Mouse (Mus musculus) embryonic fibroblast, embryonic 13.5 days (primary cell): ENCODE data around the gene Ubn1. TPM values are rescaled to one million over a fixed set of nuclear protein-coding genes. Genes with fewer than 3 reads are reported as not detected.

Experiments
- H3K27ac ChIP-seq: 2 replicates; pipeline ENCODE4 v1.5.1; 2012; ENCODE audit warnings: low read length, control low read depth, inconsistent platforms; ENCODE audit not compliant: insufficient read depth
- H3K4me1 ChIP-seq: 2 replicates; pipeline ENCODE4 v1.6.1; 2011; ENCODE audit warnings: low read length; ENCODE audit not compliant: control insufficient read depth, insufficient read depth
- H3K4me3 ChIP-seq: 2 replicates; pipeline ENCODE4 v1.5.1; 2011; ENCODE audit warnings: mild to moderate bottlenecking, control low read depth, low read length; ENCODE audit not compliant: insufficient read depth
- CTCF ChIP-seq: IDR thresholded peaks from 2 replicates; pipeline ENCODE4 v1.5.1; 2011; ENCODE audit warnings: mild to moderate bottlenecking, control low read depth, low read length, moderate library complexity, borderline replicate concordance; ENCODE audit not compliant: insufficient read depth
- POLR2A ChIP-seq: IDR thresholded peaks from 2 replicates; pipeline ENCODE4 v1.6.1; 2011; ENCODE audit warnings: low read depth, mild to moderate bottlenecking, control low read depth, low read length, moderate library complexity
- polyA plus RNA-seq: library from polyadenylated mRNA; stranded (reverse); fragments of >200 nt; gene quantifications from 2 replicates; pipeline ENCODE4 v1.2.4, GENCODE M21; 2011; ENCODE audit warnings: low read depth; ENCODE audit not compliant: missing spikeins, insufficient read length

Ubn1 gene
- 23.8 and 30.7 TPM in 2 replicates for polyA plus RNA-seq

GRCm38 (mm10) chr16:5049774-5050234 is at the start of gene Ubn1, which contains the start of gene Glyr1:
Gene Ubn1 (plus strand): TSS chr16:5050057.
Gene Glyr1 (minus strand): TSS chr16:5049863.
- Histone ChIP-seq H3K27ac (peak within 1 kb of the TSS; percentile 83), H3K4me3 (peak within 1 kb of the TSS; percentile 100), H3K4me1 (no peaks in the 10 kb centered on the region)
- TF ChIP-seq POLR2A (peak; percentile 94), CTCF (no peak)

DNA sequence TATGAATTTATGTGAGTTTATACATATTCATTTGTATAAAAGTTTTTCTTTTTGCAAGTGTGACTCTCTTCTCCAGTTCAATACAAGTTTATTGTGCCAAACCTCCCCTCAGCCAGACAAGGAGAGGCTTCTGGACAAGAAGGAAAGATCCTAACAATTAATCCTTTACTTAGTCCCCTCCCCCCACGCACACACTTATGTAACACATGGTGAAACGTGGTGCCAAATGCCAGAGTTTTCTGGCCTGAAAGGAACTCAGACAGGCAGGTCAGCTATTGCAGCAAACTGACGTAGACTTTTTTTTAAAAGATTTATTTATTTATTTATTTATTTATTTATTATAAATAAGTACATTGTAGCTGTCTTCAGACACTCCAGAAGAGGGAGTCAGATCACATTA is 49.2 kb upstream of the Ubn1 start:
- TF ChIP-seq POLR2A (no peak), CTCF (no peak)
- no peak overlapping the region for H3K4me3 ChIP-seq
- no peak overlapping the region for H3K27ac ChIP-seq
- H3K4me1 ChIP-seq: no peaks in the 10 kb centered on the region

DNA sequence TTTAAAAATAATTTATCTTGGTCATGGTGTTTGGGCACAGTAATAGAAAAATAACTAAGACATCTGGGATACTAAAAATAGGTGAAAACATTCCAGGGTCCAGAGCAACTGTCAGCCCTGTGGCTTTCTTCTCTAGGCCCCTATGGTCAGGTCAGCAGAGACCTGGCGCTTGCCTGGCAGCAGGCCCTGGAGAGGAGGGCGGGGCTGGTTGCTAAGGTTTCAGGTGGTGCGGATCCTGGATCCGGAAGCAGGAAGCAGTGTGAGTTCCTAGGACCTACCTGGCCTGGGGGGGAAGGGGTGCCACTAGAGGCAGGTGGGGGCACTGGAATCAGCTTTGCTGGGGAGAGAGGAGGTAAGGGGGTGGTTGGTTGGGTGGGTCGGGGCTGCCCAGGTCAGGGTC is 42.8 kb upstream of the Ubn1 start, which contains the start of gene Smim22:
TSS of gene Smim22 (plus strand) at position 222 of the 400 bp plus-strand sequence.
- Histone ChIP-seq H3K4me3 (no peak within 1 kb of the TSS), H3K27ac (no peak within 1 kb of the TSS), H3K4me1 (no peaks in the 10 kb centered on the region)
- TF ChIP-seq CTCF: no peak
- no peak for TF ChIP-seq POLR2A

DNA sequence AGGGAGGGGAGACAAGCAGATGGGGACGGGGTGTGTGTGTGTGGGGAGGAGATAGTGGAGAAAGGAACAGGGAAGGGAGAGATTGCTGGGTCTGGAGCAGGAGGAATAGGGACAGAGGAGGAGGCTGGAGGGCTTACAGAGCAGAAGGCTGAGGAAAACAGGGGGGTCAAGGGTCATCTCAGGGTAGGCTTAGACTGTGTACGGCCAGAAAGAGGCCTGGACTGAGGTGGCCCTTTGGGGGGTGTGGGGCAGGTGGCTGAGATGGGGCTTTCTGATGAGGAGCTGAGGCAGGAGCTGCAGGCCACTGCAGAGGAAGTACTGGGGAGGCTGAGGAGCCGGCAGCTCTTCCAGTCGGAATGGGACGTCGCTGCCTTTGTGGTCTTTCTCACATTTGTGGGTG is 42.4 kb upstream of the Ubn1 start:
- Histone ChIP-seq H3K4me3 (no peak overlapping the region), H3K27ac (no peak overlapping the region), H3K4me1 (no peaks in the 10 kb centered on the region)
- TF ChIP-seq CTCF: no peak
- no peak for TF ChIP-seq POLR2A

GRCm38 (mm10) chr16:5008076-5008475 is 41.8 kb upstream of the Ubn1 start:
- no peak overlapping the region for H3K27ac ChIP-seq
- no peak overlapping the region for H3K4me3 ChIP-seq
- TF ChIP-seq CTCF: no peak
- TF ChIP-seq POLR2A: no peak
- no peaks in the 10 kb centered on the region for H3K4me1 ChIP-seq

DNA sequence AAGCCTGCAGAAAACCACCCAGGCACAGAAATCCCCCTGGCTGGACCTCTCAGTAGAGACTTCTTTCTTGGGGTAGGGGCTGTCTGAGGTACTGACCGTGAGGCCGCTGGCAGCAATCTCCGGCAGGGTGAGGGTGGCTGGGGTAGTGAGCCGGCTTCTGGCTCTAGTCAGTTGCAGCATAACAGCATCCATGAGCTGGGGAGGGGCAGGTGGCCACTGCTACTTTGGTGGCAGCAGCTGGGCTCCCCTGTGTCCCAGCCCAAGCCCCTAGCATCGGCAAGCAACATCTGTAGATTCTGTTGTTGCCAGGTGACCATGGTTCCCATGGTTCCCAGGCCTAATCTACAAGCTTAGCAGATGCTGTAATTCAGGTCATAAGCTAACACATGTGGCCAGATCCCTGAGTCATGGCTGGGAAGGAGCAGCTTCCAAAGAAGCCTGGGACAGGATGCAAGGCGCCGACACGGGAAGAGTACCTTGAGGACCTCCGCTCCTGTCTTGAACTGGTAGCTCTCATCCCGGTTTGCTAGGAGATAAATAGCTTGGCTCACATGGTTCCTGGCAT is 39.4 kb upstream of the Ubn1 start:
- no peak overlapping the region for H3K4me3 ChIP-seq
- no peak for TF ChIP-seq CTCF
- no peak for TF ChIP-seq POLR2A
- no peaks in the 10 kb centered on the region for H3K4me1 ChIP-seq
- no peak overlapping the region for H3K27ac ChIP-seq

GRCm38 (mm10) chr16:5011285-5011684 is 38.6 kb upstream of the Ubn1 start:
- no peak for TF ChIP-seq CTCF
- no peak for TF ChIP-seq POLR2A
- no peaks in the 10 kb centered on the region for H3K4me1 ChIP-seq
- no peak overlapping the region for H3K27ac ChIP-seq
- no peak overlapping the region for H3K4me3 ChIP-seq

DNA sequence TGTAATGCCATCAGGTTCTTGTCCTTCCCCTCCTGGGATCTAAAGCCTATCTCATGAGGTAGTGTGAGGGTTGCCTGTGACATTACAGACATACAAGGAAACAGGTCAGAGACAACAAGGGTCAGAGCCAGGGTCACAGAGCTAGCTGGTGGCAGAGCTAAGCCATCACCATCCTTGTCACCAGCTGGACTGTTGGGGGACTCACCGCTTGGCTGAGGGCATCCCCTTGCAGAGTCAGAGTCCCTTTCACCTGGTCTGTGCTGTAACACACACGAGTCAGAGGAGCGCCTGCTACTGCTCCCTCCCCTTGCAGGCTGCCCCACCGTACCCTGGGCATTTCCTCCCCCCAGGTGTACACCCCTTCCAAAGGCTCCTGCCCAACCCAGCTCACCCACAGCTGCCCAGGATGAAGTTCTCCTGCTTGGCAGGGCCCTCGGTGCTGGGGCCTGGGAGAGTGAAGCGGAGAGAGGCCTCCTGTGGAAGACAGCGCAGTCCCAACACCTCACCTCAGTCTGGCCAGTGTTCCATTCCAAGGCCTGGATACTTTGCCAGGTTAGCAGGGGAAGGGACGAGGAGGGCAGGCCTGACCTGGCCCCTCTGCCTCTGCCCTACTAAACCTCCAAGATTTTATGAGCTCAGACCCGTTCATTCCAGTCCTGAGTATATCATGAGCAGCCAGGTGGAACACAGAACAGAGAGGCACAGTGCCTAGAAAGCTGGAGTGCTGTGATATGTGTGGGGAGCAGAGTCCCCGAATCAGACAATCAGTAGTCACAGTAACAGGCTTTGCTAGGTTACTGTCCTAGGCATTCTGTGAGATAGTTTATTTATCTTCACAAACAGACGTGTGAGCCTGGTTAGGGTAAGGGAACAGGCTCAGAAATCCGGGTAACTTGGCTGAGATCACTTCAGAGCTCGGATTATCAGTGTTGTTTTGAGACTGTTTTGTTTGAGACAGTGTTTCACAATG is 37.5 kb upstream of the Ubn1 start:
- Histone ChIP-seq H3K4me1 (no peaks in the 10 kb centered on the region), H3K4me3 (peak overlapping the region; percentile 75), H3K27ac (no peak overlapping the region)
- TF ChIP-seq CTCF (no peak), POLR2A (no peak)

DNA sequence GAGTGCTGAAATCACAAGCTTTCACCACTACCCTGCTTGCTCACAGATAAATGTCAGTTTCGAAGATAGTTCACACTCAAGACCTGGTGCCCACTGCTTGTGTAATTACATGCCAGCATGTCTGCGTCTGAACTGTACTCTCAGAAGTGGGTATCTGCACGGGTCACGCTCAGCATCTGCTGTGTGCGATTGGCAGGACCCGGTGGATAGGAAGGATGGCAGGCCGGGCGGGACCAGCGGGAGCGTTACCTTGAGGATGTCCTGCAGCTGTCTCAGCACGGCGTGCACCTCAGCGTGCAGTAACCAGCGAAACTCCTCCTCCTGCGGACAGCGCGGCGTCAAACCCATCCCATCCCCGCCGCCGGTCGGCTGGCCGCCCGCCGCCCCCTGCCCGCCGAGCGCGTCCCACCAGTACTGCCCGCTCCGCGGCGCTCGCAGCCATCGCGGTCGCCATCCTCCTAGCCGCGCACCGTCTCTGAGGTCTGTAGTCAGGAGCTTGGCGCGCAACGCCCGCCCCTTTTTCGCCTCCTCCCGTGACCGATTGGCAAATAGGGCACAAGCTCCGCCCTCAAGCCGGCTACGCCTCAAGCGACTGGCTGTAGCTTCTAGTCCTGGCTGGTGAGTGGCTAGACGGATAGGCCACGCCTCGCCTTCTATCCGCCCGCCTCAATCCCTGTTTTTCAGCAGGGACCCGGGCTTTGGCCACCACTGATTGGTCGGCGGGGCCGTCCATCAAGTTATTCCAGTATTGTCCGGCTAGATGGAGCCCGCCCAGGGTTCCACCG is 36.6 kb upstream of the Ubn1 start, which contains the start of gene Rogdi:
TSS of gene Rogdi (minus strand) at position 500 of the 785 bp plus-strand sequence.
- no peaks in the 10 kb centered on the region for H3K4me1 ChIP-seq
- no peak within 1 kb of the TSS for H3K27ac ChIP-seq
- H3K4me3 ChIP-seq: peak within 1 kb of the TSS; percentile 75
- TF ChIP-seq POLR2A: peak; percentile 83
- no peak for TF ChIP-seq CTCF

DNA sequence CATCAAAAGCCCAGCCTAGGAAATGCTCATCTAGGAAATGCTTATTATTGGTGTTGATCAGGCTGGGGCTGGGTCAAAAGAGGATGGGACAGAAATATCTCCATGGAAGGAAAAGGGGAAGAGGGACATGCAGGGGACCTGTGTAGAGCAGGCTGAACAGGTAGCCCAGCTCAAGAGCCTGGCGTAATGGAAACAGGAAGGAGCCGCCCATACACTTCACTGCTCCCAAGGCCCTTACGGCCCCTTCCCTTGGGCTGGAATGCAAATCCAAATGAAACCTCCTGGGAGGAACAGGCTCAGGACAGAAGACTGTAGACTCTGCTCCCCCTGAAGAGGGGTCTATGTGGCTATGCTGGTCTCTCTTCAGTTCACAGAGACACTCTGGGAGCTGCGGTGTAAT is 35.3 kb upstream of the Ubn1 start:
- TF ChIP-seq POLR2A (no peak), CTCF (no peak)
- no peak overlapping the region for H3K27ac ChIP-seq

More for the DNA sequence above, 35.3 kb upstream of the Ubn1 start:
- Histone ChIP-seq H3K4me3 (no peak overlapping the region), H3K4me1 (no peaks in the 10 kb centered on the region)
